Mouse (Mus musculus) midbrain, embryonic 14.5 days (tissue): ENCODE measurements around the gene C1qtnf5. TPM values are rescaled to one million over a fixed set of nuclear protein-coding genes. Genes with fewer than 3 reads are reported as not detected.

Experiments
- ATAC-seq: fragments of 200-750 bp; cut with Nextera tagmentation; 2 replicates; pipeline ENCODE4 v1.8.0; 2017; ENCODE audit warnings: moderate number of reproducible peaks, moderate library complexity; ENCODE audit not compliant: low FRiP score, low TSS enrichment
- DNase-seq: peaks from one replicate; pipeline ENCODE4 v3.0.0-alpha.2; 2015
- H3K27ac ChIP-seq: fragments of 300-500 bp; sonication (generic); replicated peaks from 2 replicates; pipeline ENCODE4 v1.5.1; 2014; ENCODE audit warnings: mild to moderate bottlenecking, low read depth, low read length, moderate library complexity
- H3K27me3 ChIP-seq: fragments of 300-500 bp; sonication (generic); 2 replicates; pipeline ENCODE4 v1.6.1; 2014; ENCODE audit warnings: low read length, control low read depth, mixed read lengths; ENCODE audit not compliant: control insufficient read depth, insufficient read depth
- H3K36me3 ChIP-seq: fragments of 300-500 bp; sonication (generic); 2 replicates; pipeline ENCODE4 v1.6.1; 2014; ENCODE audit warnings: low read length, control low read depth; ENCODE audit not compliant: control insufficient read depth, insufficient read depth
- H3K4me1 ChIP-seq: fragments of 300-500 bp; sonication (generic); 2 replicates; pipeline ENCODE4 v1.6.1; 2014; ENCODE audit warnings: mild to moderate bottlenecking, antibody characterized with exemption, low read length, control low read depth; ENCODE audit not compliant: control insufficient read depth, insufficient read depth
- H3K4me2 ChIP-seq: fragments of 300-500 bp; sonication (generic); 2 replicates; pipeline ENCODE4 v1.6.1; 2014; ENCODE audit warnings: mild to moderate bottlenecking, low read length, moderate library complexity
- H3K4me3 ChIP-seq: fragments of 300-500 bp; sonication (generic); replicated peaks from 2 replicates; pipeline ENCODE4 v1.5.1; 2014; ENCODE audit warnings: low read depth, low read length
- H3K9ac ChIP-seq: fragments of 300-500 bp; sonication (generic); replicated peaks from 2 replicates; pipeline ENCODE4 v1.6.1; 2014; ENCODE audit warnings: mild to moderate bottlenecking, low read length, moderate library complexity
- H3K9me3 ChIP-seq: fragments of 300-500 bp; sonication (generic); 2 replicates; pipeline ENCODE4 v1.6.1; 2016; ENCODE audit warnings: low read length, control low read depth, mixed read lengths; ENCODE audit not compliant: control insufficient read depth
- WGBS: fragments of 180-500 bp; shearing (Covaris S2); extraction: QIAGEN DNeasy Blood & Tissue Kit; methylation state at CpG from one replicate; pipeline ENCODE4 v1.1.7; 2014; 5-methylcytosine and 5-hydroxymethylcytosine counted together
- polyA plus RNA-seq: library from polyadenylated mRNA; unstranded; fragments of >200 nt; fragmentation: Nextera tagmentation; extraction: Ambion mirVana; gene quantifications from 2 replicates; pipeline ENCODE4 v1.2.1, GENCODE M21; 2014

The C1qtnf5 gene
- polyA plus RNA-seq, 1 experiment from 2014 or later = 3.7 TPM

- peak overlapping the region; percentile 29 for H3K4me3 ChIP-seq
- 3% methylated on average over 9 of the region's 9 CpGs for WGBS
These were observed 22.6 kb downstream of the C1qtnf5 start for GRCm38 (mm10) chr9:44129633-44130032.

DNA sequence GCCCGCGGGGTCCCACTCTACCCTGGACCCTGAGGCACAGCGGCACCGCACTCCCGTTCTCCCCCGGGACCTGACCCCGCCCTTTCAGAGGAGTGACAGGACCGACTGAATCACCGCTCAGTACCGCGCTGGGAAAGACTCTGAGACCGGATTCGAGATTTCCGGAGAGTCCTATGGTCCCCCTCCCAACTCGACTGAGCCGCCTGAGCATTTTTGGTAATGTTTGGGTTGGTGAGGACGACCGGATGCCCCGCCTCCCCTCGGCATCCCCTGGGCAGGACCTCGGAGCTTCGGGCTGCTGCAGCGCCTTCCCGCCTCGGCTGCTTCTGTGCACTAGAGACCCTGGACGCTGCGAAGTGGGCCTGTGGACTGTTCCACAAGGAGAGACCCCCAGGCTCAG lies 23.0 kb downstream of the C1qtnf5 start:
- Histone ChIP-seq H3K4me1 (peaks cover 29% of the 10 kb centered on the region), H3K4me3 (peak overlapping the region; percentile 29), H3K4me2 (peak overlapping the region; percentile 59), H3K27ac (0 out of 2 replicates have a peak overlapping the region, but pooled peaks have one; percentile 26), H3K36me3 (no peaks in the 10 kb centered on the region), H3K27me3 (peaks cover 21% of the 10 kb centered on the region), H3K9me3 (no peaks in the 10 kb centered on the region), H3K9ac (peak overlapping the region; percentile 34)
- WGBS = under 1% methylated on average over 27 of the region's 27 CpGs
- ATAC-seq (peak; percentile 25; the same call in 1 of the 2 replicates), DNase-seq (peak; percentile 62)

More at GRCm38 (mm10) chr9:44129633-44130032, 22.6 kb downstream of the C1qtnf5 start:
- ATAC-seq (no peak), DNase-seq (no peak)
- H3K9me3 ChIP-seq = no peaks in the 10 kb centered on the region
- H3K27me3 ChIP-seq = peaks cover 17% of the 10 kb centered on the region
- H3K27ac ChIP-seq = no peak overlapping the region
- H3K4me2 ChIP-seq = peak overlapping the region; percentile 59
- H3K4me1 ChIP-seq = peaks cover 25% of the 10 kb centered on the region
- no peaks in the 10 kb centered on the region for H3K36me3 ChIP-seq
- peak overlapping the region; percentile 34 for H3K9ac ChIP-seq

DNA sequence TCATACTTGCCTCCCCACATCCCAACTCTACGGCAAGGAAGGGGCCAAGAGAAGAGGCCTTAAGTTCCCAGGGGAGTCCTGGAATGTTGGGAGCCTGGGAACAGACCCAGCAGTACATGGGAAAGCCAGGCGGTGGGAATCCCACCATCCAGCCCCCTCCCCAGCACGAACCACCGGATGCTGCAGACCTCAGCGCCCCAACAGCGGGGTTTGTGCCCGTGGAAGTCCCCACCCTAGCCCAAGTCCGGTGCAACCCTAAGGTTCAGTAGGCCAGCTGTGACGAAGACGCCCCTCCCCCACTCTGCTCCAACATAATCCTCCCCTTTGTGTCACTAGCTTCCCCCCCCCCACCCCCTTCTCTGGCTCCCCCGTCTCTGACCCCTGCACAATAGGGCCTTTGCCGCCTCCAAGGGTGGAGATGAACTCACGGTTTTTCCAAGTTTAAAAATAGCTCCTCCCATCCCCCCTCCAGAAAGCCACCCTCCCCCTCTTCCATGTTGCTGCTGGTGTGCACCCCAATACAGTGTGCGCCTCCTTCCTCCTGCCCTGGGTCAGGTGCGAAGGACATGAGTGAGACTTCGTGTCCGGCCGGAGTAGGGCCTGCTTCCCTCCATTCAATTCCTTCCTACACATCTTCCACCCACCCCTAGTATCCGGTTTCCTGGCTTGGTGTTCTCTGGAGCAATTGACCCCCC lies 23.7 kb downstream of the C1qtnf5 start:
- H3K27me3 ChIP-seq = peaks cover 28% of the 10 kb centered on the region

DNA sequence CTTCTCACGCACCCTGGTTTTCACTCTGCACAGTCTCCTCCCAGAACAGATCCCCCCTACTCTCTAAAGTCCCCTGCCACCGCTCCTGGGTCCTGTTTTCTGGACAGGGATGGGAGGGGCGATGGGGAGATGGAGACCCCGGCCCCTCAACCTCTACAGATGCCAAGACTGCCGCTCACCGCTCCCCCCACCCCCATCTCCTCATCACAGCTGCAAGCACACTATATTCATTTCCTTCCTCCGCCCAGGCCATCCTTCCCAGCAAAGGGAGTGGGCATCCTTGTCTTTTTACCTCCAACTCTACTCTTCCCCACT lies 24.2 kb downstream of the C1qtnf5 start:
- H3K9me3 ChIP-seq = no peaks in the 10 kb centered on the region
- WGBS = 41% methylated on average over 7 of the region's 7 CpGs
- peaks cover 32% of the 10 kb centered on the region for H3K27me3 ChIP-seq
- no peak for DNase-seq
- H3K4me1 ChIP-seq = peaks cover 41% of the 10 kb centered on the region
- no peak overlapping the region for H3K4me2 ChIP-seq
- no peak overlapping the region for H3K9ac ChIP-seq
- H3K4me3 ChIP-seq = no peak overlapping the region
- no peak for ATAC-seq
- H3K27ac ChIP-seq = no peak overlapping the region
- H3K36me3 ChIP-seq = no peaks in the 10 kb centered on the region

More for the DNA sequence above, 23.7 kb downstream of the C1qtnf5 start:
- WGBS = 8% methylated on average over 19 of the region's 19 CpGs
- Histone ChIP-seq H3K4me2 (peak overlapping the region; percentile 59), H3K9ac (no peak overlapping the region; the same call in 1 of the 2 replicates), H3K36me3 (no peaks in the 10 kb centered on the region), H3K9me3 (no peaks in the 10 kb centered on the region), H3K27ac (0 out of 2 replicates have a peak overlapping the region, but pooled peaks have one; percentile 26), H3K4me1 (peaks cover 36% of the 10 kb centered on the region), H3K4me3 (peak overlapping the region; percentile 29; the same call in 1 of the 2 replicates)
- DNase-seq (peak; percentile 34), ATAC-seq (peak; percentile 25; the same call in 1 of the 2 replicates)

DNA sequence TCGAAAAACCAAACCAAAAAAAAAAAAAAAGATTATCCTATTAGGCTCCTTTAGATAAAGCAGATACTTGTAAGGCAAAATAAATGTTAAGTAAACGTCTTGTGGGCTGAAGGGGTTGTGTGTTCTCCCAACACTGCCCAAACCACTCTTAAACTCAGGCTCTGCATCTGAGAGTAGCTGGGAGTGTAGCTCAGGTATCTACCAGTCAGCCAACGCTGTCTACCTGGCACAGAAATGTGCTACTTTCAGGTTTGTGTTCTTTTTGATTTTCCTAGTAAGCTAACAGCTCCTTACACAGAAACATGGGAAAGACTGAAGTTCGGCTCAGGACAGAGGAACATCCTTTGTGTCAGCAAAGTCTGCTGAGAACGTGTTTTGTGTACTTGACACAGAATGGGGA lies 25.2 kb downstream of the C1qtnf5 start:
- Histone ChIP-seq H3K9me3 (no peaks in the 10 kb centered on the region), H3K27me3 (peaks cover 32% of the 10 kb centered on the region), H3K4me3 (no peak overlapping the region), H3K36me3 (no peaks in the 10 kb centered on the region), H3K4me2 (no peak overlapping the region), H3K4me1 (peaks cover 42% of the 10 kb centered on the region), H3K9ac (no peak overlapping the region), H3K27ac (no peak overlapping the region)
- DNase-seq (no peak), ATAC-seq (no peak)
- WGBS = 65% methylated on average over 5 of the region's 5 CpGs

GRCm38 (mm10) chr9:44133287-44133686 lies 26.2 kb downstream of the C1qtnf5 start:
- Histone ChIP-seq H3K27me3 (peaks cover 32% of the 10 kb centered on the region), H3K4me3 (no peak overlapping the region), H3K27ac (no peak overlapping the region), H3K4me1 (peaks cover 42% of the 10 kb centered on the region), H3K9me3 (no peaks in the 10 kb centered on the region), H3K4me2 (peak overlapping the region; percentile 79), H3K9ac (no peak overlapping the region), H3K36me3 (no peaks in the 10 kb centered on the region)
- 5% methylated on average over 2 of the region's 2 CpGs for WGBS
- DNase-seq (no peak), ATAC-seq (no peak)

DNA sequence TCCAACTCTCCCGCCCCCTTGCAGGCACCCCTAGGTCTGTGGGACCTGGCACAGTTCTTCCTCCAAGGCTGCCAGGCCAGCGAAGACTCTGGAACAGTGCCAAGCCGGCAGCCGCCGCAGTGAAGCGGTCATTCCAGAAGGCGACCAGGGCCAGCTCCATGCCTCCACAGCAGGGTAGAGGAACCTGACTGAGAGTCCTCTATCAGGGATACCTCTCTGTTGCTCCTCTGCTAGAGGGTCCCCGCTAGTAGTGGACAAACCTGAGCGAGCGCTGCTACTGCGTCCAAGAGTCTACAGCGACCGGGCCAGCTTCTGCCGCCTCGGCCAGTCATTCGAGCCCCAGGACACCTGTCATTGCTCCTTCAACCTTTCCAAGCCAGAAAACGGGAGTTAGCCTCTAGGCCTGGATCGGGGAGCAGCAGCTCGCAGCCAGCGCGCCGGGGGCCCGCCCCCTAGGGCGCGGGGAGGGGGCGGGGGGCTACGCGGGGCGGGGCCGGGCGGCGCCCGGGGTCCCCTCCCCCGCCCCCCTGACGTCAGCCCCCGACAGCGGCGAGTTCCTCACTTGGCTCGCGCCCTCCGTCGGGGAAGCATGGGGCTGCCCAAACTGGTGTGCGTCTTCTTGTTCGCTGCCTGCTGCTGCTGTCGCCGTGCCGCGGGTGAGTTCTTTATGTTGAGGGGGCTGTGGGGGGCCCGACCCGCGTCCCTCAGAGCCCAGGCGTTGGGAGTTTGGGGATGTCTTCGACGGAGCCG lies 27.2 kb downstream of the C1qtnf5 start, which contains the start of gene Mcam:
Mcam (plus strand) TSS at position 369 of the 750 bp plus-strand sequence.
- Histone ChIP-seq H3K36me3 (no peaks in the 10 kb centered on the region), H3K4me1 (peaks cover 42% of the 10 kb centered on the region), H3K27me3 (peaks cover 32% of the 10 kb centered on the region), H3K27ac (0 out of 2 replicates have a peak within 1 kb of the TSS, but pooled peaks have one; percentile 8), H3K4me3 (peak within 1 kb of the TSS; percentile 37), H3K4me2 (peak within 1 kb of the TSS; percentile 79), H3K9ac (peak within 1 kb of the TSS; percentile 40), H3K9me3 (no peaks in the 10 kb centered on the region)
- 1% methylated on average over 49 of the region's 55 CpGs for WGBS
- peak; percentile 46; the same call in 1 of the 2 replicates for ATAC-seq
- DNase-seq = peak; percentile 75

GRCm38 (mm10) chr9:44134851-44135730 lies 28.0 kb downstream of the C1qtnf5 start:
- Histone ChIP-seq H3K4me1 (peaks cover 36% of the 10 kb centered on the region), H3K4me2 (peak overlapping the region; percentile 79), H3K36me3 (no peaks in the 10 kb centered on the region), H3K27me3 (peaks cover 32% of the 10 kb centered on the region), H3K27ac (0 out of 2 replicates have a peak overlapping the region, but pooled peaks have one; percentile 8), H3K9me3 (no peaks in the 10 kb centered on the region), H3K4me3 (peak overlapping the region; percentile 37), H3K9ac (peak overlapping the region; percentile 40)
- 3% methylated on average over 49 of the region's 49 CpGs for WGBS
- ATAC-seq (no peak), DNase-seq (peak; percentile 51)
